Mouse (Mus musculus) kidney, postnatal 36 days (tissue): Measurements from ENCODE around the gene Grin2d.
"Not testable (repeated sequence)": the region's sequence is repeated elsewhere in the genome, so short reads cannot be mapped to it uniquely, and the experiment has no call there.

Experiments used
- DNase-seq, 2 experiments: peaks; one replicate each; pipeline ENCODE4 v3.0.0; 2021 to 2022; ENCODE audit warnings: mixed read lengths in 2 of 2

Grin2d gene

DNA sequence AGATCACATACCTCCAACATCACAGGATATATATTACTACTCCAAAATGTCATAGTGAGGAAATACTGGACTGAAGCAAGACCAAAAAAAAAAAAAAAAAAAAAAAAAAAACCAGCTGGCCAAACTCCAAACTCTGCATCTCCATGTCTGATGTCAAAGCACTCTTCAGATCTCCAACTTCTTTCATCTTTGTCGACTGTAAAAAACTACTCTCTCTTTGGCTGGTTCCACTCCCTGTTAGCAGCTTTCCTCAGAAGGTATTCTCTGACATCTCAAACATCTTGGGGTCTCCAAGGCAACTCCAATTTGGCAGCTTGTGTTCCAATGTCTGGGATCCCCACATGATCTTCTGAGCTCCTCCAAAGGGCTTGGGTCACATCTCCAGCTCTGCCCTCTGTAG is at the start of gene Grin2d:
Gene Grin2d, minus strand, starts transcription at position 101 of the 400 bp plus-strand sequence.
- DNase-seq = not testable (repeated sequence)

DNA sequence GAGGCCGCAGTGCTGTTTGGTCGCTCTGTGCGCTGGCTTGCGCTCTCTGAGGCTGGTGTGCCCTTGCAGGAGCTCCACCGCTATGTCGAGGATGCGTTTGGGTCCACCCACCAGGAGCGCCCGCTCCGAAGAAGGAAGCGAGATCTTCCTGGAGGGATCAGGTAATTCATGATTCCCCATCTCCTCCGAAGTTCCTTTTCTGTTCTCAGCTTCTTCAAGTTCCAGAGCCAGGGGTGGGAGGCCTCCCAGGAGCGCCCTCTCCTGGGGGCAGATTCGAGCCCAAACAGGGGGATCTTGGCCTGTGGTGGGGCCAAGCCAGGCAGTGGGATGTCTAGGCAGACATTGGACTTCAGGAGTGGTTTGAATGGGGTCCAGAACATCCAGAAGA is 46.2 kb upstream of the Grin2d start:
- peak; percentile 37 to 56 for DNase-seq

- peak; percentile 87 to 93 for DNase-seq
Observed at GRCm38 (mm10) chr7:45923762-45924428, 45.7 kb upstream of the Grin2d start, which contains the start of gene Ccdc114. Gene Ccdc114 (plus strand): TSS chr7:45924072.

GRCm38 (mm10) chr7:45922928-45923761 is 45.0 kb upstream of the Grin2d start:
- peak; percentile 95 to 96 for DNase-seq

DNA sequence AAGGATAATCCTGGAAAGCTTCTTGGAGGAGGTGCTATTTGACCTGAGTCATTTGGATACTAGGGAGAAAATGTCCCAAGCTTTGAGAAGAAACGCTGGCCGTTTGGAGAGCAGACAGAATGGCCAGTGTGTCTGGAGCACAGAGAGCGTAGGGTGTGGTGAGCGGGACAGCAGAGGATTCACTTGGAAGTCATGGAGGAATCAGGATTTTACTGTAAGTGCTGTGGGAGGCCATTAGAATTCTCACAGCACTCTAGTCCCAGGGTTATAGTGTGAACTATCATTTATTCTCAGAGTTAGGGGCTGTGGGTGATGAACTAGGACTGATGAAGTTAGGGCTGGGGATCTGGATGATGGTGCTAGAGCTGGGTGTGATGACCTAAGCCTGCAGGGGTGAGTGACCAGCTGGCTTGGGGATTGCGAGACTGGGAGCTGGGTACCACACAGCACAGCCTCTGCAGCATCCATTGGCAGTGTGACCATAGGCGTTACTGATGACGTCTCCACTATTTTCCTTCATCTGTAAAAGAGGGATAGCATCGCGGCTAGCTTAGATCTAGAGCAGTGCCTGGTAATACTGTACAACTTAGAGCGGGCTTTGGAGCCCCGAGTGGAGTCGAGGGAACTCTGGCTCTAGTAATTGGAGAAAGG is 43.9 kb upstream of the Grin2d start:
- DNase-seq = no peak

DNA sequence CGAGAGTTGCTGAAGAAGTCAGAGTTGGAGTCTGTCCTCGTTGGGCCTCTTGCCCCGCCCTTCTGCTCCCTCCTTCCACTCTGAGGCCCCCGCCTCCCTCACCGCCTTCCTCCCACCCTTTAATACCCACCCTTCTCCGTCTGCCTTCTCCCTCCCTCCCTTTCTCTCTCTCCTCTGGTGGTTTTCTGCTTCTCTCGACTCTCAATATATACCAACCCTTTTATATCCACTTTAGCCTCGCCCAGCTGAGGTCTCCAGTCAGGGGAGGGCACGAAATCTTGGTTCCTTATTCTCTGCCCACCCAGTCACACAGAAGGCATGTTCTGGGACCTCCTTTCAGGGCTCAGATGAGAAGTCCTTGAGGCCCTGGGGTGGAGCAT is 43.1 kb upstream of the Grin2d start, which contains the start of gene Emp3:
Gene Emp3, minus strand, starts transcription at position 163 of the 380 bp plus-strand sequence.
- DNase-seq = peak; percentile 28 to 54

- DNase-seq = no peak
Observed at GRCm38 (mm10) chr7:45920583-45921241, 42.5 kb upstream of the Grin2d start.

DNA sequence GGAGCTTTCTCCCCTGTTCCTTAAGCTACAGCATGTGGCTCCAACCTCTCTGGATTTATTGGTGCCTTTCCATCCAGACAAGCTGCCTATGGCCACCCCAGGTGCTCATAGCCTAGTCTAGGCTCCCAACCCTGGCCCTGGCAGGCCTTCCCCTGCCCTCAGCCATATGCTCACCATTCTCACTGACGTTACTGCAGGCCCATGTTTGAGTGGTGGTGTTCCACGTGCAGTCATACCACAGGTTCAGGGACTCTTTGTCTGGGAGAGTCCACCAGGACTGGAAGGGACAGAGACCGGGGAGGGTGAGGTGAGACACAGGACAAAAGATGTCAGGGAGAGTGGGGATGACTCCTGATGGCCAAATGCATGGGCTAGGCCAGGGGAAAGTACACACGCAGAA is 41.6 kb upstream of the Grin2d start:
- no peak for DNase-seq

GRCm38 (mm10) chr7:45919083-45919671 is 41.0 kb upstream of the Grin2d start:
- peak in 1 of 2 experiments; percentile 38 for DNase-seq

DNA sequence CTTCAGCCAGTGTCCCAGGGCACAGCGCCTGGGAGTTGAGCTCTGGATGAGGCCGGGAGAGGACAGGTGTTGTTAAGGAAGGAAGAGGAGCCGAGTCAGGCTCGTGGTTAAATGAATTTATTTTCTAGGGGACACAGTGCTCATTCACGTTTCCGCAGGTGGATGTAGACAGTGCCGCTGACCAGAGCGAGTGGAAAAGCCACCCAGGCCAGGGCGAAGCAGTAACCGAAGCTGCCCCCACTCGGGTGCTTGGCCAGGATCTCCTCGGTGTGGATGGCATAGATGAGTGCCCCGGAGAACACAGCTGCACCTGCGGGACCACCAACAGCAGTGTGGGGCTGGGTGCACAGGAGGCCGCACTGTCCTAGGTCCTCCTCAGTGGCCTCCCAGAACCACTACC is 39.7 kb upstream of the Grin2d start:
- no peak for DNase-seq

GRCm38 (mm10) chr7:45917004-45917704 is 39.0 kb upstream of the Grin2d start:
- peak in 1 of 2 experiments; percentile 37 for DNase-seq

- peak; percentile 78 to 81 for DNase-seq
Observed at GRCm38 (mm10) chr7:45916056-45917003, 38.2 kb upstream of the Grin2d start.

DNA sequence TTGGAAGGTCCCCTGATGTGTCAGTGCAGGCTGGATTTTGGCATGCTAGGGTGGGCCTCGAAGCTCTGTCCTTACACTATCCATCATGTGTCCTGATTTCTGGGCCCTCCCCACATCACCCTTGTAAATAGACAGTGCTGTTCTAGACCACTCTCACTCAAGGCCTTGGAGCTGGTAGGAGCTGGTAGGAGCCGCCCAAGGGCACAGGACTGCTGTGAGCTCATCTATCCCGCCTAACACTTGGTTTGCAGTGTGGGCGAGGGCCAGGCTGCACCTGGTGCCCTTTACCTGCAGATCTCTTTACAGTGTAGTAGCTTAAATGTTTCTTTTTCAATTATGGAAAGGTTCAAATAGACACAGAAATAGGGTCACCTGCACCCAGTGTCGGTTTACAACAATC is 36.8 kb upstream of the Grin2d start:
- no peak for DNase-seq

DNA sequence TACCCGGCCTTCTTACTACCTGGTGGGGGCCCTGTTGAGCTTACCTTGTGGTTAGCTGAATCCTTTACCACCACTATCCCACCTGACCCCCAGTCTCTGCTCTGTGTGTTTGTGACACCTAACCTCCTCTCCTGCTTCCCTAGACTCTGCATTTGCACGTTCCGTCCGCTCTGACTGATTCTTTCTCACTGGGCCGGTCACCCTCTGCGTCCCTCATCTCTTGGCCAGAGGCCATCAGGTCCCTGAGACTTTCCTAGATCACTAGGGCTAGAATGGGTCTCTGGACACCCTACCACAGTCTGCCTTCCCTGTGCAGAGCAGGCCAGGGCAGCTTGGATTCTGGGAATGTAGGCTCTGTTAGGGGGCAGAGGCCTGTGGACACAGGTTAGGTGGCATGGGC is 35.9 kb upstream of the Grin2d start:
- DNase-seq = no peak

- DNase-seq = no peak
Observed at GRCm38 (mm10) chr7:45909145-45909544, 31.0 kb upstream of the Grin2d start.

DNA sequence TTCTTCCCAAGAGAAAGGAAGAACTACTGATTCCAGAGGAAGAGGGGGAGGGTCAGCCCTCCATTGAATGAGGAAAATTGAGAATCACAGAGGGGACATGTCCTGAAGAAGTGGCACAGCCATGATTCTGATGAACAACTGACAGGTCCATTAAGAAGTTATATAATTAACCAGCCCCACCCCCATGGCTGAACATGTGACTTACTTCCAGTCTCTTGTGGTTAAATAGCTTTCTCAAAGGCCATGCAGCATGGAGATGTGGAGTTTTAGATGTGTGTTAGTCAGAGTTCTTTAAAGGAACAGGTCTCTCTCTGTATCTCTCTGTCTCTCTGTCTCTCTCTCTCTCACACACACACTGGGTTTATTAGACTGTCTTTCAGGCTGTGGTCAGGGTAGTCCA is 30.2 kb upstream of the Grin2d start:
- peak; percentile 50 to 66 for DNase-seq

GRCm38 (mm10) chr7:45906622-45907021 is 28.4 kb upstream of the Grin2d start:
- no peak for DNase-seq

GRCm38 (mm10) chr7:45902481-45903002 is 24.4 kb upstream of the Grin2d start:
- no peak for DNase-seq

DNA sequence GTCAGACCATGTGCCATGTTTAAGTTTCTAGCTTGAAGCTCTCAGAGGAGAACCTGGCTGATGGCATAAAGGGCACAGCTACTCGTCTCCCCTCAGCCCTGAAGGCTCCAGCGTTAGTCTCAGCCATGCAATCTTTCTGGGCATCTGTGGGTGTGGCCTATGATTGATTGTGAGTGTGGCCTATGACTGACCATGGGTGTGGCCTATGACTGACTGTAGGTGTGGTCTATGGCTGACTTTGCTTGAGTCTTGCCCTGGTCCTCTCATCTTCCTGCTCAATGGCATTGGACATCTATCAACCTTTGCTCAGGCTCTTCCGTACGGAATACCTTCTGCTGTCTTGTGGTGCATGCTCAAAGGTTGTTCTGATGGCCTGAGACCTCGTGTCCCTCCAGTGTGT is 23.4 kb upstream of the Grin2d start:
- peak; percentile 40 to 64 for DNase-seq

- peak; percentile 36 to 37 for DNase-seq
Observed at GRCm38 (mm10) chr7:45898125-45898524, 19.9 kb upstream of the Grin2d start.
